Mouse (Mus musculus): ENCODE measurements at regions not wholly inside any gene's neighbourhood (a gene's known extent, or its start where the extent isn't known, plus 50 kb on each side); places are given as distances from the start of the nearest gene placed in this dataset.

DNA sequence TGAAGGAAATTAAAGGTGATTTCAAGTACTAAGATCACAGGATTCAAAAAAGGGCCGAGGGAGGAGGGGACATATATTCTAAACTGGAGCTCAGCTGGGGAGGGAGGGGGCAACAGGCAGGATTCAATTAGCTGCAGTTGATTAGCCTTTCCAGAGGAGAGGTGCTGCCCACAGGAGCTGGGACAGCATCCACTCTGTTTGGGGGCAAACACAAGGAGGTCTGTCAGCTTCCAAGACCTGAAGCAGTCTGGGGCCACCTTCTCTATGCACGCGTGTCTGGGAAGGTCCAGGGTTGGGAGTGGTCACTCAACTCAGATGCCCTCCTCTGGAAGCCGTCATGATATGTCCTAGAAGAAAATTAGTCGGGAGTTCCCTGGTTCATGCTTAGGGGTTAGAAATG lies 139.1 kb upstream of the Mycn start:
- H3K79me2 ChIP-seq (ENCODE audit: control insufficient read depth, insufficient read depth, low read length, poor library complexity): no peaks in the 10 kb centered on the region
- no peak overlapping the region for H3K9ac ChIP-seq (ENCODE audit: control insufficient read depth, low read depth, low read length, poor library complexity, severe bottlenecking)
- no peak overlapping the region for H3K4me3 ChIP-seq (ENCODE audit: control insufficient read depth in 1 of 2, insufficient read depth in 1 of 2, low read depth in 2 of 2, low read length in 2 of 2)
- H3K27ac ChIP-seq (ENCODE audit: control insufficient read depth, low read depth, low read length): no peak overlapping the region
- DNase-seq (ENCODE audit: low read depth, low spot score): no peak
- TF ChIP-seq MAFK (IDR thresholded peaks at IDR 0.05; ENCODE audit: borderline replicate concordance, low read depth, low read length): no peak
- no peak for TF ChIP-seq MYC (IDR thresholded peaks at IDR 0.05; ENCODE audit: low read depth, low read length)
- no peak for TF ChIP-seq CHD1 (IDR thresholded peaks at IDR 0.05; ENCODE audit: low read depth, low read length)
- no peaks in the 10 kb centered on the region for H3K36me3 ChIP-seq (ENCODE audit: control insufficient read depth in 1 of 2, insufficient read depth in 2 of 2, low read length in 2 of 2)
- no peaks in the 10 kb centered on the region for H3K27me3 ChIP-seq (ENCODE audit: control insufficient read depth in 1 of 2, insufficient read depth in 2 of 2, low read length in 2 of 2)
- H3K9me3 ChIP-seq (replicated peaks; ENCODE audit: insufficient read depth, low read length): no peaks in the 10 kb centered on the region
- no peaks in the 10 kb centered on the region for H3K4me1 ChIP-seq (ENCODE audit: control insufficient read depth in 1 of 2, insufficient read depth in 2 of 2, low read length in 2 of 2)

DNA sequence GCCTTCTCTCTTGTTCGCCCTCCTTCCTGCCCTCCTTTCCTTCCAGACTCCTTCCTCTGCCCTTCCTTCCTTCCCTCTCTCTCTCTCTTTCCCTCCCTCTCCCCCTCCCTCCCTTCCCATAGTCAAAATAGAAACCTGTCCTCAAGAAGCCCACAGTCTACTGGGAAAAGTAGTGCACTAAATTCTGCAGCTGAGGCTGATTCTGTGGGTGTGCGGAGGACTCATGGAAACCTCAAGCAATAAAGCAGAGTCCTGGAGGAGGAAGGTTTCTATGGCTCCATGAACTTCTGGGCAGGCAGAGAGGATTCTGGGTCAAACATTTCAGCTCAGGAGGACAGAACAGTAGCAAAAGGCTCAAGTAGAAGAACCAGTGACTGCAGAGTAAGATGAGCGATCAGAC lies 138.1 kb upstream of the Mycn start:
- no peak overlapping the region for H3K27ac ChIP-seq (ENCODE audit: control insufficient read depth, low read depth, low read length)
- no peak for TF ChIP-seq ZMIZ1 (IDR thresholded peaks at IDR 0.05; ENCODE audit: low read depth, low read length)
- TF ChIP-seq ETS1 (IDR thresholded peaks at IDR 0.05; ENCODE audit: low read depth, low read length): no peak
- no peak for TF ChIP-seq CHD2 (IDR thresholded peaks at IDR 0.05; ENCODE audit: low read length)
- TF ChIP-seq POLR2AphosphoS2 (IDR thresholded peaks at IDR 0.05; ENCODE audit: low read length): no peak
- TF ChIP-seq SMC3 (IDR thresholded peaks at IDR 0.05; ENCODE audit: low read depth, low read length): no peak
- TF ChIP-seq RAD21 (IDR thresholded peaks at IDR 0.05; ENCODE audit: low read depth, low read length): no peak
- no peak for TF ChIP-seq MYC (IDR thresholded peaks at IDR 0.05; ENCODE audit: low read depth, low read length)
- TF ChIP-seq ELF1 (IDR thresholded peaks at IDR 0.05; ENCODE audit: low read depth, low read length): no peak
- no peak for TF ChIP-seq KAT2A (conservative IDR thresholded peaks at IDR 0.05; ENCODE audit: low read depth, low read length)
- TF ChIP-seq TBP (IDR thresholded peaks at IDR 0.05; ENCODE audit: low read depth, low read length): no peak
- TF ChIP-seq NELFE (IDR thresholded peaks at IDR 0.05; ENCODE audit: low read depth, low read length): no peak
- TF ChIP-seq SIN3A (IDR thresholded peaks at IDR 0.05; ENCODE audit: low read length): no peak
- TF ChIP-seq USF2 (IDR thresholded peaks at IDR 0.05; ENCODE audit: borderline replicate concordance in 1 of 2, insufficient read depth in 1 of 2, low read depth in 1 of 2, low read length in 2 of 2): no peak
- no peak for DNase-seq (ENCODE audit: low read depth, low spot score)
- no peaks in the 10 kb centered on the region for H3K27me3 ChIP-seq (ENCODE audit: control insufficient read depth in 1 of 2, insufficient read depth in 2 of 2, low read length in 2 of 2)
- H3K36me3 ChIP-seq (ENCODE audit: control insufficient read depth in 1 of 2, insufficient read depth in 2 of 2, low read length in 2 of 2): no peaks in the 10 kb centered on the region
- H3K4me3 ChIP-seq (ENCODE audit: control insufficient read depth in 1 of 2, insufficient read depth in 1 of 2, low read depth in 2 of 2, low read length in 2 of 2): no peak overlapping the region
- H3K4me1 ChIP-seq (ENCODE audit: control insufficient read depth in 1 of 2, insufficient read depth in 2 of 2, low read length in 2 of 2): no peaks in the 10 kb centered on the region
- H3K79me2 ChIP-seq (ENCODE audit: control insufficient read depth, insufficient read depth, low read length, poor library complexity): no peaks in the 10 kb centered on the region
- H3K9ac ChIP-seq (ENCODE audit: control insufficient read depth, low read depth, low read length, poor library complexity, severe bottlenecking): no peak overlapping the region
- H3K9me3 ChIP-seq (replicated peaks; ENCODE audit: insufficient read depth, low read length): no peaks in the 10 kb centered on the region

DNA sequence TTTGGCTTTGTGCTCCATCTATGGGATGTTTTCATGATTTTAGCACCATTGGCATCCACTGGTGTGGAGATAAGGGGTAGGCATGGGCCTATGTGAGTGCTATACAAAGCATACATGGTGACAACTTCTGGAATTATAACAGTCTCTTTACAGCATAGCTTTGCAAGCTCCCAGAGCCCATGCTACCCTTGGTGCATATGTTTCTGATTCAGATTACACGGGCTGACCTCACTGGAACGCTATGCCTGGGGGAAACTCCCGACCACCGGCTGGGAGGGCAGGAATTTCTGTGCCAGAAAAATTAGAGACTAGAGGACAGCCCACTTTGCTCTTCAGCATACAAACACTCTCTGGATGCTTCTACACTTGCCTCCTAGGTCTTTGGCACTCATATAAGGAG lies 136.0 kb upstream of the Mycn start:
- no peaks in the 10 kb centered on the region for H3K36me3 ChIP-seq (ENCODE audit: control insufficient read depth in 1 of 2, insufficient read depth in 2 of 2, low read length in 2 of 2)
- no peak for TF ChIP-seq SMC3 (IDR thresholded peaks at IDR 0.05; ENCODE audit: low read depth, low read length)
- no peak for TF ChIP-seq RCOR1 (IDR thresholded peaks at IDR 0.05; ENCODE audit: low read depth, low read length)
- no peak for TF ChIP-seq CHD2 (IDR thresholded peaks at IDR 0.05; ENCODE audit: low read length)
- no peak for TF ChIP-seq NRF1 (IDR thresholded peaks at IDR 0.05; ENCODE audit: insufficient read depth, low read depth, low read length, poor library complexity, severe bottlenecking)
- no peak for TF ChIP-seq EP300 (IDR thresholded peaks at IDR 0.05; ENCODE audit: low read depth in 1 of 2, low read length in 2 of 2)
- TF ChIP-seq USF2 (IDR thresholded peaks at IDR 0.05; ENCODE audit: borderline replicate concordance in 1 of 2, insufficient read depth in 1 of 2, low read depth in 1 of 2, low read length in 2 of 2): no peak
- TF ChIP-seq KAT2A (conservative IDR thresholded peaks at IDR 0.05; ENCODE audit: low read depth, low read length): no peak
- TF ChIP-seq GABPA (IDR thresholded peaks at IDR 0.05; ENCODE audit: low read depth, low read length): no peak
- TF ChIP-seq MAX (IDR thresholded peaks at IDR 0.05; ENCODE audit: low read length): no peak
- TF ChIP-seq POLR2AphosphoS5 (IDR thresholded peaks at IDR 0.05; ENCODE audit: borderline replicate concordance, low read depth, low read length): no peak
- TF ChIP-seq TAL1 (IDR thresholded peaks at IDR 0.05; ENCODE audit: low read length): no peak
- TF ChIP-seq NELFE (IDR thresholded peaks at IDR 0.05; ENCODE audit: low read depth, low read length): no peak
- TF ChIP-seq MYC (IDR thresholded peaks at IDR 0.05; ENCODE audit: low read depth, low read length): no peak
- TF ChIP-seq RAD21 (IDR thresholded peaks at IDR 0.05; ENCODE audit: low read depth, low read length): no peak
- no peak for TF ChIP-seq ZNF384 (IDR thresholded peaks at IDR 0.05; ENCODE audit: low read depth, low read length)
- TF ChIP-seq CTCF (IDR thresholded peaks at IDR 0.05 in 2 of 3, conservative IDR thresholded peaks at IDR 0.05 in 1 of 3; ENCODE audit: control insufficient read depth in 1 of 3, insufficient read depth in 1 of 3, low read depth in 2 of 3, low read length in 3 of 3, poor library complexity in 1 of 3, severe bottlenecking in 1 of 3): no peak
- no peak for TF ChIP-seq JUND (IDR thresholded peaks at IDR 0.05; ENCODE audit: low read depth, low read length)
- H3K9ac ChIP-seq (ENCODE audit: control insufficient read depth, low read depth, low read length, poor library complexity, severe bottlenecking): no peak overlapping the region
- H3K4me3 ChIP-seq (ENCODE audit: control insufficient read depth in 1 of 2, insufficient read depth in 1 of 2, low read depth in 2 of 2, low read length in 2 of 2): no peak overlapping the region
- no peaks in the 10 kb centered on the region for H3K27me3 ChIP-seq (ENCODE audit: control insufficient read depth in 1 of 2, insufficient read depth in 2 of 2, low read length in 2 of 2)
- no peak for DNase-seq (ENCODE audit: low read depth, low spot score)
- H3K27ac ChIP-seq (ENCODE audit: control insufficient read depth, low read depth, low read length): no peak overlapping the region
- H3K79me2 ChIP-seq (ENCODE audit: control insufficient read depth, insufficient read depth, low read length, poor library complexity): no peaks in the 10 kb centered on the region
- H3K4me1 ChIP-seq (ENCODE audit: control insufficient read depth in 1 of 2, insufficient read depth in 2 of 2, low read length in 2 of 2): no peaks in the 10 kb centered on the region
- no peaks in the 10 kb centered on the region for H3K9me3 ChIP-seq (replicated peaks; ENCODE audit: insufficient read depth, low read length)

Data from MEL (cell line).